In genomic region chr3:115714671-115715651, GRCm38 (mm10) we compare ENCODE assay signal across 8 mouse cellular contexts. TPM values are rescaled to one million over a fixed set of nuclear protein-coding genes. Genes with fewer than 3 reads are reported as not detected.
DNase-seq lines count a peak whose midpoint lies in the region; ATAC-seq and TF ChIP-seq lines count a peak whose summit lies in the region.

S1pr1 (minus strand) TSS chr3:115715072.

- peak within 1 kb of the TSS; percentile 61 for H3K27ac ChIP-seq in bone marrow macrophage, adult 2 months (ENCODE audit: insufficient read depth, low read depth, low read length)
- peak within 1 kb of the TSS; percentile 95 for H3K27ac ChIP-seq in heart, embryonic 11.5 days (ENCODE audit: low read depth, low read length)
- peak within 1 kb of the TSS; percentile 73 for H3K27ac ChIP-seq in kidney, embryonic 15.5 days
- peak within 1 kb of the TSS; percentile 74 for H3K27ac ChIP-seq in liver, embryonic 11.5 days (ENCODE audit: low read depth, low read length)
- H3K27ac ChIP-seq in stomach, embryonic 15.5 days, result peak within 1 kb of the TSS; percentile 81

- peak within 1 kb of the TSS; percentile 86 for H3ac ChIP-seq in C2C12 (ENCODE audit: control insufficient read depth, insufficient read length, low read depth)

- H3K9me3 ChIP-seq in heart, embryonic 11.5 days (replicated peaks; ENCODE audit: control insufficient read depth, low read length), result no peaks in the 10 kb centered on the region
- no peaks in the 10 kb centered on the region for H3K9me3 ChIP-seq in kidney, embryonic 15.5 days (replicated peaks)
- no peaks in the 10 kb centered on the region for H3K9me3 ChIP-seq in liver, embryonic 11.5 days (ENCODE audit: control insufficient read depth, low read length)
- no peaks in the 10 kb centered on the region for H3K9me3 ChIP-seq in stomach, embryonic 15.5 days

- peak; percentile 87 for DNase-seq in liver, embryonic 11.5 days (ENCODE audit: low spot score)
- peak; percentile 86 for DNase-seq in naive thymus-derived CD4-positive, alpha-beta T cell, adult 2 months (ENCODE audit: low read depth)

- H3K36me3 ChIP-seq in C2C12 (ENCODE audit: control insufficient read depth, insufficient read depth), result no peaks in the 10 kb centered on the region
- H3K36me3 ChIP-seq in heart, embryonic 11.5 days (ENCODE audit: control insufficient read depth, insufficient read depth, low read length), result peaks cover 6% of the 10 kb centered on the region
- no peaks in the 10 kb centered on the region for H3K36me3 ChIP-seq in kidney, embryonic 15.5 days
- H3K36me3 ChIP-seq in liver, embryonic 11.5 days (ENCODE audit: control insufficient read depth, insufficient read depth, low read length), result peaks cover 4% of the 10 kb centered on the region; the same call in 1 of the 2 replicates
- no peaks in the 10 kb centered on the region for H3K36me3 ChIP-seq in stomach, embryonic 15.5 days

- peaks cover 24% of the 10 kb centered on the region for H3K4me1 ChIP-seq in bone marrow macrophage, adult 2 months (ENCODE audit: control insufficient read depth, insufficient read depth, low read length)
- peaks cover 23% of the 10 kb centered on the region for H3K4me1 ChIP-seq in heart, embryonic 11.5 days (ENCODE audit: control insufficient read depth, insufficient read depth, low read length)
- peaks cover 11% of the 10 kb centered on the region for H3K4me1 ChIP-seq in kidney, embryonic 15.5 days
- peaks cover 21% of the 10 kb centered on the region for H3K4me1 ChIP-seq in liver, embryonic 11.5 days (replicated peaks; ENCODE audit: control insufficient read depth, insufficient read depth, low read length)
- H3K4me1 ChIP-seq in stomach, embryonic 15.5 days, result peaks cover 13% of the 10 kb centered on the region; the same call in 1 of the 2 replicates

- H3K4me3 ChIP-seq in C2C12 (ENCODE audit: insufficient read depth, poor library complexity, severe bottlenecking), result peak within 1 kb of the TSS; percentile 31
- peak within 1 kb of the TSS; percentile 86 for H3K4me3 ChIP-seq in bone marrow macrophage, adult 2 months (ENCODE audit: insufficient read depth, low read length)
- peak within 1 kb of the TSS; percentile 57 for H3K4me3 ChIP-seq in heart, embryonic 11.5 days (ENCODE audit: low read depth, low read length)
- H3K4me3 ChIP-seq in kidney, embryonic 15.5 days (replicated peaks), result peak within 1 kb of the TSS; percentile 58
- H3K4me3 ChIP-seq in liver, embryonic 11.5 days (ENCODE audit: low read depth, low read length), result peak within 1 kb of the TSS; percentile 60
- peak within 1 kb of the TSS; percentile 61 for H3K4me3 ChIP-seq in stomach, embryonic 15.5 days (replicated peaks)

- no peaks in the 10 kb centered on the region for H3K79me3 ChIP-seq in C2C12 (ENCODE audit: low read depth)

- under 1% methylated on average over 51 of the region's 51 CpGs for WGBS in heart, embryonic 11.5 days (ENCODE audit: insufficient replicate concordance)
- under 1% methylated on average over 51 of the region's 51 CpGs for WGBS in kidney, embryonic 15.5 days
- under 1% methylated on average over 51 of the region's 51 CpGs for WGBS in liver, embryonic 11.5 days
- under 1% methylated on average over 51 of the region's 51 CpGs for WGBS in stomach, embryonic 15.5 days

- ATAC-seq in erythroblast, adult 5-6 weeks (replicated peaks; ENCODE audit: low FRiP score, poor library complexity, severe bottlenecking), result peak; percentile 56
- peak; percentile 88 for ATAC-seq in heart, embryonic 11.5 days (replicated peaks; ENCODE audit: insufficient number of reproducible peaks, low FRiP score, low TSS enrichment)
- peak; percentile 95 for ATAC-seq in kidney, embryonic 15.5 days (replicated peaks; ENCODE audit: low FRiP score)
- peak; percentile 79 for ATAC-seq in liver, embryonic 11.5 days (replicated peaks; ENCODE audit: low FRiP score)
- ATAC-seq in stomach, embryonic 15.5 days (ENCODE audit: insufficient read depth, low FRiP score, low read depth), result peak; percentile 86

- H3K9ac ChIP-seq in heart, embryonic 11.5 days (ENCODE audit: low read depth, low read length), result peak within 1 kb of the TSS; percentile 88
- peak within 1 kb of the TSS; percentile 59 for H3K9ac ChIP-seq in kidney, embryonic 15.5 days
- peak within 1 kb of the TSS; percentile 64 for H3K9ac ChIP-seq in liver, embryonic 11.5 days (ENCODE audit: low read depth, low read length)
- H3K9ac ChIP-seq in stomach, embryonic 15.5 days, result peak within 1 kb of the TSS; percentile 60

- no peak for TF ChIP-seq CTCF in C2C12 (IDR thresholded peaks at IDR 0.05; ENCODE audit: control insufficient read depth, insufficient read depth, insufficient read length)
- no peak for TF ChIP-seq CTCF in bone marrow macrophage, adult 2 months (IDR thresholded peaks at IDR 0.05; ENCODE audit: low read depth, low read length)

- no peaks in the 10 kb centered on the region for H3K27me3 ChIP-seq in C2C12 (ENCODE audit: control insufficient read depth, insufficient read depth, insufficient read length)
- H3K27me3 ChIP-seq in heart, embryonic 11.5 days (ENCODE audit: control insufficient read depth, insufficient read depth, low read length), result no peaks in the 10 kb centered on the region
- H3K27me3 ChIP-seq in kidney, embryonic 15.5 days, result 0 out of 2 replicates have a peak, but pooled peaks cover 2% of the 10 kb centered on the region
- H3K27me3 ChIP-seq in liver, embryonic 11.5 days (replicated peaks; ENCODE audit: control insufficient read depth, insufficient read depth, low read length), result no peaks in the 10 kb centered on the region
- H3K27me3 ChIP-seq in stomach, embryonic 15.5 days (replicated peaks), result no peaks in the 10 kb centered on the region

- H3K79me2 ChIP-seq in C2C12 (ENCODE audit: control insufficient read depth, insufficient read depth), result no peaks in the 10 kb centered on the region

- TF ChIP-seq POLR2A in bone marrow macrophage, adult 2 months (IDR thresholded peaks at IDR 0.05; ENCODE audit: borderline replicate concordance, low read depth, low read length), result no peak

- peak within 1 kb of the TSS; percentile 73 for H3K4me2 ChIP-seq in heart, embryonic 11.5 days
- H3K4me2 ChIP-seq in kidney, embryonic 15.5 days, result peak within 1 kb of the TSS; percentile 72
- peak within 1 kb of the TSS; percentile 92 for H3K4me2 ChIP-seq in liver, embryonic 11.5 days
- H3K4me2 ChIP-seq in stomach, embryonic 15.5 days, result peak within 1 kb of the TSS; percentile 88

TF ChIP-seq in C2C12, 6 proteins besides CTCF, POLR2A, EP300 and RAD21:
- no peak for TF ChIP-seq MYOG (IDR thresholded peaks at IDR 0.05; ENCODE audit: control insufficient read depth, extremely low read depth, insufficient read length)
- TF ChIP-seq MYOD1 (IDR thresholded peaks at IDR 0.05; ENCODE audit: control insufficient read depth, insufficient read length, low read depth), result no peak
- no peak for TF ChIP-seq MAX (IDR thresholded peaks at IDR 0.05)
- TF ChIP-seq FOSL1 (IDR thresholded peaks at IDR 0.05; ENCODE audit: insufficient read depth, low read length, poor library complexity, severe bottlenecking), result no peak
- no peak for TF ChIP-seq CEBPB (IDR thresholded peaks at IDR 0.05; ENCODE audit: low read depth)
- TF ChIP-seq USF1 (IDR thresholded peaks at IDR 0.05; ENCODE audit: low read depth), result no peak

RNA-seq across cellular contexts. Expression of gene S1pr1, which starts in this region (rescaled TPM):
- polyA plus RNA-seq in C2C12 (2012; fragmentation: generic; extraction: Trizol), result 2.9 TPM
- 48.7 and 58.0 TPM in 2 replicates for polyA plus RNA-seq in bone marrow macrophage, adult 2 months (2012; ENCODE audit: insufficient read depth, insufficient read length, missing spikeins)
- total RNA-seq in erythroblast, adult 5-6 weeks (2015; ENCODE audit: low replicate concordance), result 0.63 and 0.96 TPM in 2 replicates
- 0.42 and 1.6 TPM in 2 replicates for total RNA-seq in erythroblast, adult 5-6 weeks (2017; ENCODE audit: low replicate concordance)
- 62.8 and 74.4 TPM in 2 replicates for polyA plus RNA-seq in heart, embryonic 11.5 days (2014; fragmentation: Nextera tagmentation; extraction: Ambion mirVana)
- polyA plus RNA-seq in kidney, embryonic 15.5 days (2015; fragmentation: Nextera tagmentation; extraction: Ambion mirVana), result 18.4 and 21.1 TPM in 2 replicates
- polyA plus RNA-seq in liver, embryonic 11.5 days (2014; fragmentation: Nextera tagmentation; extraction: Ambion mirVana), result 17.8 and 18.7 TPM in 2 replicates
- 16.9 and 17.4 TPM in 2 replicates for polyA plus RNA-seq in stomach, embryonic 15.5 days (2015; fragmentation: Nextera tagmentation; extraction: Ambion mirVana)

Comparison
In these comparisons a context has a peak if more than half of its experiments do, and no peak if none do; other contexts are left out.
1. Peak in every context shown above with its lines: DNase-seq, ATAC-seq, H3K4me3 ChIP-seq and H3K27ac ChIP-seq.
2. H3K4me3 ChIP-seq: peak in every context shown above with its lines; median percentile 86 in bone marrow macrophage, adult 2 months; 61 in stomach, embryonic 15.5 days; 60 in liver, embryonic 11.5 days; 58 in kidney, embryonic 15.5 days; 57 in heart, embryonic 11.5 days; 31 in C2C12.